Mouse (Mus musculus): ENCODE results near the gene Pitpnc1. TPM values are rescaled to one million over a fixed set of nuclear protein-coding genes. Genes with fewer than 3 reads are reported as not detected.
A peak's percentile ranks its signal among the peaks of the same experiment; 100 is the strongest.

The Pitpnc1 gene
- total and polyA plus RNA-seq, 2 experiments, result 3.5 to 9.4 TPM

DNA sequence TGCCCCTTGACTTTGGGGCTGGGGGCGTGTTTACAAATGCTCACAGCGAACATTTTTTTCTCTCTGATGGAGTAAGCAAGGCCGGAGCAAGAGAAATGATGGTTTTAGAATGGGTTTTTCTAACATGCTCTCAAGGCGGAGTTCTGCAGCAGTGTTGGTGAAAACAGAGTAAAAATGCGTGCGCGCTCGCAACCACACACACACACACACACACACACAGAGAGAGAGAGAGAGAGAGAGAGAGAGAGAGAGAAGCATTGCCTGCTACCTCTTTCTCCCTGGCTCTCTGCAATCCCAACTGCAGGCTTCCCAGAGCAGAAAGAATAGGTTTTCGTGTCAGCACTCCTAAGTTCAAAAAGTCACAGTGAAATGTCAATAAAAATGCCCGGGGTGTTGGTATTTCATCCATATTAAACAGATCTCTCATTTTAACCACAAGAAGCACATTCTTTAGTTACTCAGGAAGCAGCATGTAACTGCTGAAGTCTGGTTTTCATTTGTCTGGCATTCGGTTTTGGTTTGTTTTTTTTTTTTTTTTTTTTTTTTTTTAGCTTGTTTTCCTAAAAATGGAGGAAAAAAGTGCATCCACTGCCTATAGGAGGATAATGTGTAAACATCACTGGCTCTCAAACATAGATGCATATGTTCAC, 697 bp upstream of the Pitpnc1 start:
- peak overlapping the region; percentile 76; the same call in 1 of the 2 replicates for H3K4me3 ChIP-seq (ENCODE audit: insufficient read depth, low read depth, low read length)
- peaks cover 17% of the 10 kb centered on the region for H3K79me2 ChIP-seq (ENCODE audit: control insufficient read depth, insufficient read depth, low read length)
- H3K27me3 ChIP-seq (ENCODE audit: control insufficient read depth, insufficient read depth, low read length), result no peaks in the 10 kb centered on the region
- 4% methylated on average over 11 of the region's 11 CpGs for WGBS
- peak; percentile 65 for DNase-seq (ENCODE audit: extremely low read depth, low read depth, low spot score)
- no peaks in the 10 kb centered on the region for H3K36me3 ChIP-seq (ENCODE audit: control insufficient read depth, insufficient read depth, low read length)
- no peak for TF ChIP-seq CTCF (IDR thresholded peaks at IDR 0.05; ENCODE audit: low read depth, low read length)
- no peak for TF ChIP-seq POLR2A (IDR thresholded peaks at IDR 0.05; ENCODE audit: extremely low read depth, insufficient read depth, low read length)
- H3K9ac ChIP-seq (ENCODE audit: low read depth, low read length), result peak overlapping the region; percentile 98
- H3K27ac ChIP-seq (replicated peaks; ENCODE audit: insufficient read depth, low read depth, low read length), result peak overlapping the region; percentile 64
- H3K4me1 ChIP-seq (ENCODE audit: control insufficient read depth, insufficient read depth, low read length), result peaks cover 19% of the 10 kb centered on the region

GRCm38 (mm10) chr11:107469523-107470371, 752 bp downstream of the Pitpnc1 start:
- Histone ChIP-seq H3K27ac (replicated peaks; ENCODE audit: insufficient read depth, low read depth, low read length) (peak overlapping the region; percentile 83), H3K9ac (ENCODE audit: low read depth, low read length) (peak overlapping the region; percentile 98), H3K36me3 (ENCODE audit: control insufficient read depth, insufficient read depth, low read length) (no peaks in the 10 kb centered on the region), H3K4me1 (ENCODE audit: control insufficient read depth, insufficient read depth, low read length) (peaks cover 23% of the 10 kb centered on the region), H3K79me2 (ENCODE audit: control insufficient read depth, insufficient read depth, low read length) (peaks cover 22% of the 10 kb centered on the region), H3K4me3 (ENCODE audit: insufficient read depth, low read depth, low read length) (peak overlapping the region; percentile 76), H3K27me3 (ENCODE audit: control insufficient read depth, insufficient read depth, low read length) (no peaks in the 10 kb centered on the region)
- no peak for DNase-seq (ENCODE audit: extremely low read depth, low read depth, low spot score)
- under 1% methylated on average over 59 of the region's 59 CpGs for WGBS
- TF ChIP-seq CTCF (IDR thresholded peaks at IDR 0.05; ENCODE audit: low read depth, low read length) (no peak), POLR2A (IDR thresholded peaks at IDR 0.05; ENCODE audit: extremely low read depth, insufficient read depth, low read length) (no peak)

GRCm38 (mm10) chr11:107469031-107469522, 1.4 kb downstream of the Pitpnc1 start:
- no peaks in the 10 kb centered on the region for H3K27me3 ChIP-seq (ENCODE audit: control insufficient read depth, insufficient read depth, low read length)
- peaks cover 26% of the 10 kb centered on the region for H3K79me2 ChIP-seq (ENCODE audit: control insufficient read depth, insufficient read depth, low read length)
- DNase-seq (ENCODE audit: extremely low read depth, low read depth, low spot score), result peak; percentile 51
- peaks cover 23% of the 10 kb centered on the region for H3K4me1 ChIP-seq (ENCODE audit: control insufficient read depth, insufficient read depth, low read length)
- peak overlapping the region; percentile 83 for H3K27ac ChIP-seq (replicated peaks; ENCODE audit: insufficient read depth, low read depth, low read length)
- H3K36me3 ChIP-seq (ENCODE audit: control insufficient read depth, insufficient read depth, low read length), result no peaks in the 10 kb centered on the region
- TF ChIP-seq CTCF (IDR thresholded peaks at IDR 0.05; ENCODE audit: low read depth, low read length) (peak; percentile 79), POLR2A (IDR thresholded peaks at IDR 0.05; ENCODE audit: extremely low read depth, insufficient read depth, low read length) (no peak)
- H3K9ac ChIP-seq (ENCODE audit: low read depth, low read length), result peak overlapping the region; percentile 98
- WGBS, result under 1% methylated on average over 38 of the region's 38 CpGs
- H3K4me3 ChIP-seq (ENCODE audit: insufficient read depth, low read depth, low read length), result peak overlapping the region; percentile 76

- H3K27ac ChIP-seq (replicated peaks; ENCODE audit: insufficient read depth, low read depth, low read length), result peak overlapping the region; percentile 83
- 7% methylated on average over 16 of the region's 16 CpGs for WGBS
- H3K4me1 ChIP-seq (ENCODE audit: control insufficient read depth, insufficient read depth, low read length), result peaks cover 26% of the 10 kb centered on the region
- peak overlapping the region; percentile 76 for H3K4me3 ChIP-seq (ENCODE audit: insufficient read depth, low read depth, low read length)
- TF ChIP-seq POLR2A (IDR thresholded peaks at IDR 0.05; ENCODE audit: extremely low read depth, insufficient read depth, low read length), result no peak
- peaks cover 27% of the 10 kb centered on the region for H3K79me2 ChIP-seq (ENCODE audit: control insufficient read depth, insufficient read depth, low read length)
- no peaks in the 10 kb centered on the region for H3K27me3 ChIP-seq (ENCODE audit: control insufficient read depth, insufficient read depth, low read length)
- DNase-seq (ENCODE audit: extremely low read depth, low read depth, low spot score), result peak; percentile 83
- H3K9ac ChIP-seq (ENCODE audit: low read depth, low read length), result peak overlapping the region; percentile 98
- H3K36me3 ChIP-seq (ENCODE audit: control insufficient read depth, insufficient read depth, low read length), result no peaks in the 10 kb centered on the region
Measured at GRCm38 (mm10) chr11:107468252-107469030, 2.1 kb downstream of the Pitpnc1 start.

DNA sequence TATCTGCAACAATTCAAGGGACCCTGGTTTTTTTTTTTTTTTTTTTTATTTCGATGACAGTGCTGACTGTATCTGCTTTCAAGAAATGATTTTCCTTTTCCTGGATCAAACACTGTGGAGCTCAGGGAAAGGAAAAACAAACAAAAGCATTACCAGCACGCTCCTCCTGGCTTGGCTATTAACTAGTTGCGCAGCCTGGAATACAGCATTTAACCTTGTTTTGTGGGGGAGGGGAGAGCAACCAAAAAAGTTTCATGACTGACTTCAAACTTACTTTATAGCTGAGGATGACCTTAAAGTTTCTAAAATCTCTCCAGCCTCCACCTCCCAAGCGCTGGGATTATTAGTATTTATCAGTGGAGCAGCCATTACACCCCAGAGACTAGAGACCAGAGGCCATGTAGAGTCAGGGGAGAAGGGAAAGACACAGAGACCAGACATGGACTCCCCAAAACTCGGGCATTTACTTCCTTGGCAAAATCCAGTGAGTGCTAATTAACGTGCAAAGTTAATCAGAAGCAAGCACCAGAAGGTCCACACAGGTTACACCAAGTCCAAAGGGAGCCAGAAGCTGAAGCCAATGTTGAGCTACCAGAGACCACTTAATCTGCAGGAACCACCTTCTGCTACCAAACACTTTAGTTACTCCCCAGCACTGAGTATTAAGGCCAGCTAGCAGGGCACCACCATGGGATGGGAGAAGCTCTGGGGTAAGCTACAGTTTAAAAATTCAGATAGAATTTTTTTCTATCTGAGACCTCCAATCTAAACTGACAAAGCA, 3.7 kb downstream of the Pitpnc1 start:
- TF ChIP-seq CTCF (IDR thresholded peaks at IDR 0.05; ENCODE audit: low read depth, low read length) (no peak), POLR2A (IDR thresholded peaks at IDR 0.05; ENCODE audit: extremely low read depth, insufficient read depth, low read length) (no peak)
- H3K27ac ChIP-seq (replicated peaks; ENCODE audit: insufficient read depth, low read depth, low read length), result peak overlapping the region; percentile 85
- peak; percentile 84 for DNase-seq (ENCODE audit: extremely low read depth, low read depth, low spot score)
- H3K27me3 ChIP-seq (ENCODE audit: control insufficient read depth, insufficient read depth, low read length), result no peaks in the 10 kb centered on the region
- WGBS, result 17% methylated on average over 6 of the region's 6 CpGs
- peaks cover 28% of the 10 kb centered on the region for H3K4me1 ChIP-seq (ENCODE audit: control insufficient read depth, insufficient read depth, low read length)
- H3K79me2 ChIP-seq (ENCODE audit: control insufficient read depth, insufficient read depth, low read length), result peaks cover 34% of the 10 kb centered on the region
- peak overlapping the region; percentile 12; the same call in 1 of the 2 replicates for H3K4me3 ChIP-seq (ENCODE audit: insufficient read depth, low read depth, low read length)
- no peaks in the 10 kb centered on the region for H3K36me3 ChIP-seq (ENCODE audit: control insufficient read depth, insufficient read depth, low read length)
- peak overlapping the region; percentile 46 for H3K9ac ChIP-seq (ENCODE audit: low read depth, low read length)
